Mouse (Mus musculus) heart, adult 2 months (tissue): ENCODE measurements at regions not wholly inside any gene's neighbourhood (a gene's known extent, or its start where the extent isn't known, plus 50 kb on each side); places are given as distances from the start of the nearest gene placed in this dataset.

Experiments
- DNase-seq, 2 experiments: peaks; one replicate each; pipeline ENCODE4 v3.0.0; 2021
- H3K27ac ChIP-seq: fragments of 200-600 bp; 2 replicates; pipeline ENCODE4 v1.8.1; 2022
- H3K27me3 ChIP-seq: fragments of 200-500 bp; 2 replicates; pipeline ENCODE4 v1.6.1; 2012; ENCODE audit warnings: mild to moderate bottlenecking, low read length, inconsistent platforms, mixed read lengths; ENCODE audit not compliant: control insufficient read depth, insufficient read depth
- H3K36me3 ChIP-seq: fragments of 200-500 bp; 2 replicates; pipeline ENCODE4 v1.6.1; 2012; ENCODE audit warnings: low read length, inconsistent platforms; ENCODE audit not compliant: control insufficient read depth, insufficient read depth
- H3K4me1 ChIP-seq: fragments of 200-500 bp; 2 replicates; pipeline ENCODE4 v1.6.1; 2011; ENCODE audit warnings: low read length; ENCODE audit not compliant: control insufficient read depth, insufficient read depth
- H3K4me3 ChIP-seq: fragments of 200-600 bp; 2 replicates; pipeline ENCODE4 v1.8.1; 2022
- H3K79me2 ChIP-seq: fragments of 200-500 bp; replicated peaks from 2 replicates; pipeline ENCODE4 v1.6.1; 2012; ENCODE audit warnings: mild to moderate bottlenecking, inconsistent platforms, low read length, moderate library complexity, mixed read lengths; ENCODE audit not compliant: control insufficient read depth, insufficient read depth
- H3K9ac ChIP-seq: fragments of 200-500 bp; 2 replicates; pipeline ENCODE4 v1.6.1; 2012; ENCODE audit warnings: low read depth, mild to moderate bottlenecking, control low read depth, inconsistent platforms, low read length, mixed read lengths
- CTCF ChIP-seq: fragments of 200-600 bp; IDR thresholded peaks from 2 replicates; pipeline ENCODE4 v1.8.1; 2022; ENCODE audit warnings: antibody characterized with exemption, mild to moderate bottlenecking, moderate library complexity
- EP300 ChIP-seq: fragments of 200-500 bp; IDR thresholded peaks from 2 replicates; pipeline ENCODE4 v1.6.1; 2011; ENCODE audit warnings: low read depth, low read length, control low read depth; ENCODE audit not compliant: insufficient read depth
- POLR2A ChIP-seq: fragments of 200-500 bp; IDR thresholded peaks from 2 replicates; pipeline ENCODE4 v1.6.1; 2011; ENCODE audit warnings: mild to moderate bottlenecking, low read depth, low read length, control low read depth; ENCODE audit not compliant: insufficient read depth
- WGBS: fragments of 180-500 bp; shearing (Covaris S2); methylation state at CpG from one replicate; pipeline ENCODE4 v1.1.7; 2018; 5-methylcytosine and 5-hydroxymethylcytosine counted together
- intact Hi-C: fragments of 180-260 bp; cut with DNase I; formaldehyde crosslinking; loops from one replicate; pipeline ENCODE4 v1.15.1; 2025

- Histone ChIP-seq H3K27me3 (no peaks in the 10 kb centered on the region), H3K79me2 (no peaks in the 10 kb centered on the region), H3K4me1 (no peaks in the 10 kb centered on the region), H3K36me3 (no peaks in the 10 kb centered on the region), H3K4me3 (no peak overlapping the region), H3K9ac (no peak overlapping the region), H3K27ac (no peak overlapping the region)
- no peak for DNase-seq
- intact Hi-C loops, result no loop called here
- no peak for TF ChIP-seq EP300
- TF ChIP-seq POLR2A, result no peak
- TF ChIP-seq CTCF, result no peak
Observed at GRCm38 (mm10) chr1:45100966-45101365, 210.4 kb upstream of the Col3a1 start.

DNA sequence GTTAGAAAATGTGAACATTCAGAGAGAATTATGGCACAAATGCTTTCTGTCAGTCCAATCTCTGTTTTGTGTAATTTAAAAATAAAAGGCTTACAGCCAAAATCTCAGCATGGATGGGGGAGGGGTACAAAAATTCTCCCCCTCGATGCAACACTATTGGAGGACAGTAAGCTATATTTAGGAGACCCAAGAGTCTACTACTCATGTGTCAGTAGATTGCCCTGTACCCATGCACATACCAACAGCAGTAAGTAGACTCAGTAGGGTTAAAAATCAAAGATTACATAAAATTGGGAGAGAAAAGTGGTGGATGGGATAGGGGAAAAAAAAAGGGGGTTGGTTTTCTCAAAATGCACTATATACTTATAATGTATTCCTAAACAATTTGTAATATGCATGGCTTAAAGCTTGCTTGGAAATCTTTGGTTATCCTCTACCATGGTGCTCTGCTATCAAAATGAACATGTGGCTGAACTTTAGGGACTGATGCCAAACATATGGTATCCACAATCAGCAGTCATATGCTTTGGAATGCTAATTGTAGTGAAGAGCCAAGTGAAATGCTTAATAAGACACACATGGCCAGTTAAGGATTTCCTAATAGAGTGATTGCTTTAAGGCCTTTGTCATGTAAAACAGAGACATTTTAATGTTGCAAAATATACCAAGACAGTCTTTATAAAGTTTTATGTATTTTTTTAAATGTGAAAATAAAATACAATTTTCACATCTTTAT, 194.8 kb upstream of the Col3a1 start:
- no peaks in the 10 kb centered on the region for H3K36me3 ChIP-seq
- no peaks in the 10 kb centered on the region for H3K4me1 ChIP-seq
- H3K4me3 ChIP-seq, result no peak overlapping the region
- H3K27ac ChIP-seq, result no peak overlapping the region
- H3K27me3 ChIP-seq, result no peaks in the 10 kb centered on the region
- TF ChIP-seq CTCF, result no peak
- TF ChIP-seq EP300, result no peak
- no peak for TF ChIP-seq POLR2A
- intact Hi-C loops, result no loop called here
- DNase-seq, result no peak
- 25% methylated on average over 1 of the region's 1 CpGs for WGBS
- H3K9ac ChIP-seq, result no peak overlapping the region
- H3K79me2 ChIP-seq, result no peaks in the 10 kb centered on the region

GRCm38 (mm10) chr1:45135152-45135714, 176.1 kb upstream of the Col3a1 start:
- no peaks in the 10 kb centered on the region for H3K36me3 ChIP-seq
- 45% methylated on average over 6 of the region's 7 CpGs for WGBS
- H3K9ac ChIP-seq, result no peak overlapping the region
- H3K4me3 ChIP-seq, result no peak overlapping the region
- H3K27me3 ChIP-seq, result no peaks in the 10 kb centered on the region
- no peak overlapping the region for H3K27ac ChIP-seq
- no peak for DNase-seq
- TF ChIP-seq EP300, result no peak
- TF ChIP-seq CTCF, result no peak
- no peak for TF ChIP-seq POLR2A
- no peaks in the 10 kb centered on the region for H3K79me2 ChIP-seq
- intact Hi-C loops, result no loop called here
- no peaks in the 10 kb centered on the region for H3K4me1 ChIP-seq

DNA sequence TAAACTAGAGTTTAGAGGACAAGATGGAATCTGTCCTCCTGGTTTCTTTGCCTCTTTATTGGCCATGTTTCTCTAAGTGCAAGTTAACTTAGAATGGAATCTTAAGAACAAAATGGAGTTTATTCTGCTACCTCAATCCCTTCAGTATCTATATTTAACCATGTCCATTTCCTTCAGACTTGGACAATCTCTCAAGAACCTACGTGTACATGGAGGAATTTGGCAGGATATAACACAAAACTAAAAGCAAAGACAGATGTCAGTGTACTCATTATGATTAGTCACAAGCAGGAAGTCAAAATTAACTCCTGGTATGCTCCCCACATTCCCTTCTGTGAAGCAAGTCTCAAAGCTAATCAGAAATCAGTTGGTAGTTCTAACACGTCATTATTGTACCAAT, 164.3 kb upstream of the Col3a1 start:
- 23% methylated on average over 2 of the region's 2 CpGs for WGBS
- Histone ChIP-seq H3K4me3 (no peak overlapping the region), H3K79me2 (no peaks in the 10 kb centered on the region), H3K27ac (no peak overlapping the region; the same call in none of the 2 replicates), H3K9ac (no peak overlapping the region), H3K27me3 (no peaks in the 10 kb centered on the region), H3K36me3 (no peaks in the 10 kb centered on the region; the same call in 1 of the 2 replicates), H3K4me1 (peaks cover 1% of the 10 kb centered on the region; the same call in 1 of the 2 replicates)
- TF ChIP-seq EP300 (no peak), POLR2A (no peak), CTCF (no peak)
- DNase-seq, result no peak
- intact Hi-C loops, result no loop called here

DNA sequence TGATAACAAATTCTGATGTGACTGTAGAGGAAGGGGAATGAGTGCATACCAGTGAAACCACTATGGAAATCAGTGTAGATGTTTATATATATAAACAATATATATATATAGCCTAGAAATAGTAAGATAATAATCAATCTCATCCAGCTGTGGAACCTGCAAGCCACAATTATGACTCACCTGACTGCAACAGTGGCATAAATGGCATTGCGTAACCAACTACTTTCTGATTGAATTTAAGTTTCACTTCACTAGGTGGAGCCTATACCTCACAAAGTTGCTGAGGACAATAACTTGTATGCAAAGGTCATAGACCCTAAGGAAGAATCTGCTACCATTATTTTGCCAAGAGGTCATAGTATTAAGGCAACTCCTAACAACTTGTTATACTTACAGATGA, 129.7 kb upstream of the Col3a1 start:
- Histone ChIP-seq H3K9ac (no peak overlapping the region), H3K27ac (no peak overlapping the region), H3K4me1 (no peaks in the 10 kb centered on the region), H3K4me3 (no peak overlapping the region), H3K27me3 (no peaks in the 10 kb centered on the region), H3K36me3 (no peaks in the 10 kb centered on the region), H3K79me2 (no peaks in the 10 kb centered on the region)
- no peak for DNase-seq
- intact Hi-C loops, result loop anchor here (10.0 kb wide), 1 partner anchor 133 kb away; the partner anchor contains the start of gene Col3a1
- WGBS, result 98% methylated on average over 1 of the region's 1 CpGs
- no peak for TF ChIP-seq POLR2A
- no peak for TF ChIP-seq EP300
- no peak for TF ChIP-seq CTCF

DNA sequence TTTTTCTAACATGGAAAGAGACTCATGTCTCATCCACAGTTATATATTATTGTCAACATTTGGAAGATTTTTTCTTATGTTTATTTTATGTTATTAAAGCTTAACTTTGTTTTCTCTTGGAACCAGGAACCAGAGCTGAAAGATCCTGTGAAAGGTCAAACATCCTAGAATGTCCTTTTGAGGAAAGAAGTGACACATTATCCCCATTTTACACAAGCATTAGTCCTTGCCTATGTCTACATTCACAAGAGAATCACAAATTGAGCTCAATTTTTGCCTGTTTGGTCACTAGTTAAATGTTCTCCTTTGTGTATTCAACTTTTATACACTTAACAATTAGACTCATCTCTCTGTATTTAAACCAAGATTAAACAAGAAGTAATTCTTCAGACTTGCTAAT, 126.0 kb upstream of the Col3a1 start:
- Histone ChIP-seq H3K9ac (no peak overlapping the region), H3K4me3 (no peak overlapping the region), H3K4me1 (no peaks in the 10 kb centered on the region), H3K79me2 (no peaks in the 10 kb centered on the region), H3K36me3 (no peaks in the 10 kb centered on the region), H3K27me3 (no peaks in the 10 kb centered on the region), H3K27ac (no peak overlapping the region; the same call in 1 of the 2 replicates)
- TF ChIP-seq POLR2A (no peak), CTCF (no peak), EP300 (no peak)
- intact Hi-C loops, result loop anchor here (10.0 kb wide), 1 partner anchor 129 kb away; the partner anchor contains the start of gene Col3a1
- DNase-seq, result no peak
